Comparison of ENCODE assay signal across 8 mouse cellular contexts in the genomic region with DNA sequence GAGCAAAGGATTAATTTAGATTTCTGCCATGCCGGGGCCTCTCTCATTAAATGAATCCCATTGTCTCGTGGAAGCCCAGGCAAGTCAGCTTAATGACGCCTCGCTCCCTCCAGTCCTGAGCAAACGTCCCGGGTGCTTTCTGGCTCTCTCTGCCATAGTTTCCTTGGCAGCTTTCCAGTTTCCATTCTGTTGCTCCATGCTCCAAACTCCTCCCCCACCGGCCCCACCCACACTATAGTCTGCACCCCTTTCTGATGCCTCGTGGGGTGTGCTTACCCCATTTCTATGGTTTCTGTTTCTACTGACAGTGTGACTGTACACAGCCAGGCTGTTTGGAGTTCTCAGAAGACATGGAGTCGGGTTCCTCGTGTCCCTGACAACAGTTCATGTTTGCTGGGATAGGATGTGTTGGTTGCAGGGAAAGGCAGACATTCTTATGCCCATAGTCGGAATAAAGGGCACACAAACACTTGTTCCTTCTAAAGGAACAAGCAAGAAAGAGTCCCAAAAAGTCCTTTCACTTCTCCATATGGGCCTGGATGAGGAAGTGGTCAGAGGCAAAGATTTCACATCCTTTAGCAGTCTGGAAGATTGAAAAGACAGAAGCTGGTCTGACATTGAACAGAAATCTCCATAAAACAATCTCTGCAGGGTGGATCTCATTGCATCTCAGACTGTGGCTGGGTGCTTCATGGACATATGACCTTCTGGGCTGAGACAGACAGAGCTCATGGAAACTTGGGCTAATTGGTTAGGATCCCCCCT. TPM values are rescaled to one million over a fixed set of nuclear protein-coding genes. Genes with fewer than 3 reads are reported as not detected.
DNase-seq lines count a peak whose midpoint lies in the region; ATAC-seq and TF ChIP-seq lines count a peak whose summit lies in the region.

No protein-coding gene starts in this region.

- no peaks in the 10 kb centered on the region for H3K27me3 ChIP-seq in embryonic facial prominence, embryonic 12.5 days
- no peaks in the 10 kb centered on the region for H3K27me3 ChIP-seq in heart, embryonic 15.5 days
- H3K27me3 ChIP-seq in kidney, postnatal 0 days (ENCODE audit: insufficient read depth, low read length), result no peaks in the 10 kb centered on the region
- H3K27me3 ChIP-seq in liver, embryonic 15.5 days, result no peaks in the 10 kb centered on the region
- no peaks in the 10 kb centered on the region for H3K27me3 ChIP-seq in neural tube, embryonic 14.5 days (ENCODE audit: control insufficient read depth, insufficient read depth, low read length)

- ATAC-seq in embryonic facial prominence, embryonic 12.5 days (ENCODE audit: insufficient number of reproducible peaks, insufficient read depth, low FRiP score, low TSS enrichment), result peak; percentile 69
- ATAC-seq in heart, embryonic 15.5 days (replicated peaks; ENCODE audit: insufficient number of reproducible peaks, insufficient read depth, low FRiP score, low read depth), result peak; percentile 56
- no peak for ATAC-seq in kidney, postnatal 0 days (replicated peaks; ENCODE audit: low FRiP score, low read depth)
- ATAC-seq in liver, embryonic 15.5 days (ENCODE audit: insufficient read depth), result no peak
- ATAC-seq in neural tube, embryonic 14.5 days (ENCODE audit: low read depth), result no peak

- no peaks in the 10 kb centered on the region for H3K9me3 ChIP-seq in embryonic facial prominence, embryonic 12.5 days
- H3K9me3 ChIP-seq in heart, embryonic 15.5 days (replicated peaks), result no peaks in the 10 kb centered on the region
- H3K9me3 ChIP-seq in kidney, postnatal 0 days (replicated peaks; ENCODE audit: low read length), result no peaks in the 10 kb centered on the region
- no peaks in the 10 kb centered on the region for H3K9me3 ChIP-seq in liver, embryonic 15.5 days (replicated peaks)
- no peaks in the 10 kb centered on the region for H3K9me3 ChIP-seq in neural tube, embryonic 14.5 days (ENCODE audit: control insufficient read depth, low read length)

- TF ChIP-seq CTCF in kidney, postnatal 0 days (IDR thresholded peaks at IDR 0.05; ENCODE audit: low read depth), result no peak

- H3K4me2 ChIP-seq in embryonic facial prominence, embryonic 12.5 days (replicated peaks), result peak overlapping the region; percentile 26
- 0 out of 2 replicates have a peak overlapping the region, but pooled peaks have one; percentile 28 for H3K4me2 ChIP-seq in heart, embryonic 15.5 days
- H3K4me2 ChIP-seq in kidney, postnatal 0 days (ENCODE audit: low read length), result no peak overlapping the region
- no peak overlapping the region for H3K4me2 ChIP-seq in liver, embryonic 15.5 days
- no peak overlapping the region for H3K4me2 ChIP-seq in neural tube, embryonic 14.5 days (ENCODE audit: low read depth, low read length)

- WGBS in embryonic facial prominence, embryonic 12.5 days, result 13% methylated on average over 11 of the region's 11 CpGs
- 20% methylated on average over 11 of the region's 11 CpGs for WGBS in heart, embryonic 15.5 days
- WGBS in kidney, postnatal 0 days, result 20% methylated on average over 11 of the region's 11 CpGs
- 33% methylated on average over 11 of the region's 11 CpGs for WGBS in liver, embryonic 15.5 days (ENCODE audit: insufficient replicate concordance)
- 25% methylated on average over 11 of the region's 11 CpGs for WGBS in neural tube, embryonic 14.5 days

- H3K4me3 ChIP-seq in embryonic facial prominence, embryonic 12.5 days, result no peak overlapping the region
- no peak overlapping the region for H3K4me3 ChIP-seq in heart, embryonic 15.5 days
- no peak overlapping the region for H3K4me3 ChIP-seq in kidney, postnatal 0 days (replicated peaks; ENCODE audit: low read depth, low read length)
- H3K4me3 ChIP-seq in liver, embryonic 15.5 days (replicated peaks), result no peak overlapping the region
- no peak overlapping the region for H3K4me3 ChIP-seq in neural tube, embryonic 14.5 days (ENCODE audit: low read depth, low read length)

- H3K4me1 ChIP-seq in embryonic facial prominence, embryonic 12.5 days, result peaks cover 50% of the 10 kb centered on the region
- peaks cover 44% of the 10 kb centered on the region for H3K4me1 ChIP-seq in heart, embryonic 15.5 days (replicated peaks)
- H3K4me1 ChIP-seq in kidney, postnatal 0 days (replicated peaks; ENCODE audit: insufficient read depth, low read length), result peaks cover 4% of the 10 kb centered on the region; the same call in 1 of the 2 replicates
- no peaks in the 10 kb centered on the region for H3K4me1 ChIP-seq in liver, embryonic 15.5 days (replicated peaks)
- H3K4me1 ChIP-seq in neural tube, embryonic 14.5 days (ENCODE audit: control insufficient read depth, insufficient read depth, low read length), result peaks cover 12% of the 10 kb centered on the region; the same call in 1 of the 2 replicates

- H3K36me3 ChIP-seq in embryonic facial prominence, embryonic 12.5 days, result no peaks in the 10 kb centered on the region
- no peaks in the 10 kb centered on the region for H3K36me3 ChIP-seq in heart, embryonic 15.5 days
- no peaks in the 10 kb centered on the region for H3K36me3 ChIP-seq in kidney, postnatal 0 days (ENCODE audit: insufficient read depth, low read length)
- H3K36me3 ChIP-seq in liver, embryonic 15.5 days (replicated peaks), result no peaks in the 10 kb centered on the region
- no peaks in the 10 kb centered on the region for H3K36me3 ChIP-seq in neural tube, embryonic 14.5 days (ENCODE audit: control insufficient read depth, insufficient read depth, low read length)

- DNase-seq in right cerebral cortex, adult 18-20 months, result peak; percentile 32
- no peak for DNase-seq in right cerebral cortex, postnatal 25 days
- DNase-seq in kidney, postnatal 0 days (ENCODE audit: low spot score), result peak; percentile 76
- DNase-seq in c-Kit-positive CD71-positive TER-119-positive erythroid progenitor cells, embryonic 14.5 days (ENCODE audit: low spot score), result no peak

- H3K27ac ChIP-seq in embryonic facial prominence, embryonic 12.5 days, result peak overlapping the region; percentile 99
- peak overlapping the region; percentile 70 for H3K27ac ChIP-seq in heart, embryonic 15.5 days
- H3K27ac ChIP-seq in kidney, postnatal 0 days, result peak overlapping the region; percentile 48; the same call in 1 of the 2 replicates
- 0 out of 2 replicates have a peak overlapping the region, but pooled peaks have one; percentile 14 for H3K27ac ChIP-seq in liver, embryonic 15.5 days (replicated peaks)
- H3K27ac ChIP-seq in neural tube, embryonic 14.5 days (ENCODE audit: low read depth, low read length), result peak overlapping the region; percentile 55; the same call in 1 of the 2 replicates

- 0 out of 2 replicates have a peak overlapping the region, but pooled peaks have one; percentile 19 for H3K9ac ChIP-seq in embryonic facial prominence, embryonic 12.5 days
- H3K9ac ChIP-seq in heart, embryonic 15.5 days, result 0 out of 2 replicates have a peak overlapping the region, but pooled peaks have one; percentile 10
- no peak overlapping the region for H3K9ac ChIP-seq in kidney, postnatal 0 days (ENCODE audit: low read depth, low read length)
- no peak overlapping the region for H3K9ac ChIP-seq in liver, embryonic 15.5 days
- H3K9ac ChIP-seq in neural tube, embryonic 14.5 days (replicated peaks; ENCODE audit: low read depth, low read length), result no peak overlapping the region

RNA-seq across cellular contexts. Expression of a gene that starts 25.5 kb away (rescaled TPM):
- 229 and 238 TPM in 2 replicates for polyA plus RNA-seq in embryonic facial prominence, embryonic 12.5 days (2016; fragmentation: Nextera tagmentation; extraction: Ambion mirVana)
- polyA plus RNA-seq in heart, embryonic 15.5 days (2015; fragmentation: Nextera tagmentation; extraction: Ambion mirVana), result 80.6 and 94.0 TPM in 2 replicates
- 43.6 and 45.1 TPM in 2 replicates for polyA plus RNA-seq in kidney, postnatal 0 days (2015; fragmentation: Nextera tagmentation; extraction: Ambion mirVana)
- polyA plus RNA-seq in liver, embryonic 15.5 days (2015; fragmentation: Nextera tagmentation; extraction: Ambion mirVana), result 1.5 and 1.9 TPM in 2 replicates
- 134 and 141 TPM in 2 replicates for polyA plus RNA-seq in neural tube, embryonic 14.5 days (2014; fragmentation: Nextera tagmentation; extraction: Ambion mirVana)

Comparison
In these comparisons a context has a peak if more than half of its experiments do, and no peak if none do; other contexts are left out.
1. DNase-seq: peak in right cerebral cortex, adult 18-20 months (single experiment) and kidney, postnatal 0 days (single experiment); none in right cerebral cortex, postnatal 25 days (single experiment) and c-Kit-positive CD71-positive TER-119-positive erythroid progenitor cells, embryonic 14.5 days (single experiment).
2. ATAC-seq: peak in embryonic facial prominence, embryonic 12.5 days (single experiment) and heart, embryonic 15.5 days (single experiment); none in kidney, postnatal 0 days (single experiment), liver, embryonic 15.5 days (single experiment) and neural tube, embryonic 14.5 days (single experiment).
3. H3K27ac ChIP-seq: peak in every context shown above with its lines; median percentile 99 in embryonic facial prominence, embryonic 12.5 days; 70 in heart, embryonic 15.5 days; 55 in neural tube, embryonic 14.5 days; 48 in kidney, postnatal 0 days; 14 in liver, embryonic 15.5 days.
4. H3K4me2 ChIP-seq: peak in embryonic facial prominence, embryonic 12.5 days (single experiment) and heart, embryonic 15.5 days (single experiment); none in kidney, postnatal 0 days (single experiment), liver, embryonic 15.5 days (single experiment) and neural tube, embryonic 14.5 days (single experiment).
5. H3K9ac ChIP-seq: peak in embryonic facial prominence, embryonic 12.5 days (single experiment) and heart, embryonic 15.5 days (single experiment); none in kidney, postnatal 0 days (single experiment), liver, embryonic 15.5 days (single experiment) and neural tube, embryonic 14.5 days (single experiment).
6. RNA of a gene that starts 25.5 kb away (polyA plus RNA-seq): 229 to 238 TPM in embryonic facial prominence, embryonic 12.5 days, 134 to 141 TPM in neural tube, embryonic 14.5 days, 80.6 to 94.0 TPM in heart, embryonic 15.5 days and 43.6 to 45.1 TPM in kidney, postnatal 0 days; 1.5 to 1.9 TPM in liver, embryonic 15.5 days; every median in the first group is over 10 times any median in the second.